Mouse (Mus musculus) intestine, postnatal 0 days (tissue): ENCODE results near the gene Pfdn2. TPM values are rescaled to one million over a fixed set of nuclear protein-coding genes. Genes with fewer than 3 reads are reported as not detected.

Experiments used
- ATAC-seq: fragments of 200-750 bp; cut with Nextera tagmentation; 2 replicates; pipeline ENCODE4 v1.8.0; 2017; ENCODE audit warnings: mild to moderate bottlenecking, moderate TSS enrichment, moderate library complexity
- H3K27ac ChIP-seq: fragments of 300-500 bp; sonication (generic); 2 replicates; pipeline ENCODE4 v1.5.1; 2014; ENCODE audit warnings: mild to moderate bottlenecking, low read depth, low read length, moderate library complexity
- H3K27me3 ChIP-seq: fragments of 300-500 bp; sonication (generic); replicated peaks from 2 replicates; pipeline ENCODE4 v1.6.1; 2014; ENCODE audit warnings: low read length, mixed read lengths; ENCODE audit not compliant: control insufficient read depth, insufficient read depth
- H3K36me3 ChIP-seq: fragments of 300-500 bp; sonication (generic); 2 replicates; pipeline ENCODE4 v1.6.1; 2014; ENCODE audit warnings: mild to moderate bottlenecking, moderate library complexity; ENCODE audit not compliant: control insufficient read depth, insufficient read depth
- H3K4me1 ChIP-seq: fragments of 300-500 bp; sonication (generic); replicated peaks from 2 replicates; pipeline ENCODE4 v1.6.1; 2014; ENCODE audit warnings: antibody characterized with exemption, low read length, mixed read lengths; ENCODE audit not compliant: control insufficient read depth, insufficient read depth
- H3K4me2 ChIP-seq: fragments of 300-500 bp; sonication (generic); replicated peaks from 2 replicates; pipeline ENCODE4 v1.6.1; 2014; ENCODE audit warnings: low read depth, mild to moderate bottlenecking, moderate library complexity
- H3K4me3 ChIP-seq: fragments of 300-500 bp; sonication (generic); 2 replicates; pipeline ENCODE4 v1.5.1; 2014; ENCODE audit warnings: low read depth, low read length
- H3K9ac ChIP-seq: fragments of 300-500 bp; sonication (generic); 2 replicates; pipeline ENCODE4 v1.6.1; 2014; ENCODE audit warnings: mild to moderate bottlenecking, low read depth, low read length
- H3K9me3 ChIP-seq: fragments of 300-500 bp; sonication (generic); 2 replicates; pipeline ENCODE4 v1.6.1; 2016; ENCODE audit warnings: mixed run types; ENCODE audit not compliant: control insufficient read depth
- CTCF ChIP-seq: sonication (generic); IDR thresholded peaks from 2 replicates; pipeline ENCODE4 v1.5.1; 2016; ENCODE audit warnings: low read depth, mild to moderate bottlenecking, control low read depth, antibody characterized with exemption, moderate library complexity
- WGBS: fragments of 180-500 bp; shearing (Covaris S2); extraction: QIAGEN DNeasy Blood & Tissue Kit; methylation state at CpG from one replicate; pipeline ENCODE4 v1.1.7; 2014; 5-methylcytosine and 5-hydroxymethylcytosine counted together
- polyA plus RNA-seq: library from polyadenylated mRNA; unstranded; fragments of >200 nt; fragmentation: Nextera tagmentation; extraction: Ambion mirVana; gene quantifications from 2 replicates; pipeline ENCODE4 v1.2.1, GENCODE M21; 2015

Pfdn2 gene
- polyA plus RNA-seq, 1 experiment from 2014 or later, result 69.5 TPM

GRCm38 (mm10) chr1:171360253-171360652 lies 14.8 kb downstream of the Pfdn2 start:
- WGBS, result 14% methylated on average over 26 of the region's 26 CpGs
- peaks cover 6% of the 10 kb centered on the region; the same call in 1 of the 2 replicates for H3K4me1 ChIP-seq
- peak overlapping the region; percentile 79 for H3K4me2 ChIP-seq
- H3K27ac ChIP-seq, result no peak overlapping the region
- no peaks in the 10 kb centered on the region for H3K9me3 ChIP-seq
- H3K9ac ChIP-seq, result peak overlapping the region; percentile 31; the same call in 1 of the 2 replicates
- no peak for TF ChIP-seq CTCF
- H3K4me3 ChIP-seq, result peak overlapping the region; percentile 54
- peaks cover 19% of the 10 kb centered on the region for H3K36me3 ChIP-seq
- peak; percentile 32; the same call in 1 of the 2 replicates for ATAC-seq
- no peaks in the 10 kb centered on the region for H3K27me3 ChIP-seq

GRCm38 (mm10) chr1:171360656-171361055 lies 15.2 kb downstream of the Pfdn2 start, which contains the start of gene Klhdc9:
Gene Klhdc9 (minus strand): TSS chr1:171360798.
- peak; percentile 93 for ATAC-seq
- no peaks in the 10 kb centered on the region for H3K9me3 ChIP-seq
- H3K36me3 ChIP-seq, result peaks cover 19% of the 10 kb centered on the region
- peak within 1 kb of the TSS; percentile 54 for H3K4me3 ChIP-seq
- H3K9ac ChIP-seq, result peak within 1 kb of the TSS; percentile 45; the same call in 1 of the 2 replicates
- no peak for TF ChIP-seq CTCF
- H3K4me2 ChIP-seq, result peak within 1 kb of the TSS; percentile 79
- H3K4me1 ChIP-seq, result peaks cover 6% of the 10 kb centered on the region; the same call in 1 of the 2 replicates
- H3K27ac ChIP-seq, result peak within 1 kb of the TSS; percentile 50; the same call in 1 of the 2 replicates
- no peaks in the 10 kb centered on the region for H3K27me3 ChIP-seq
- WGBS, result 3% methylated on average over 21 of the region's 21 CpGs

GRCm38 (mm10) chr1:171361106-171362103 lies 15.9 kb downstream of the Pfdn2 start:
- H3K9me3 ChIP-seq, result no peaks in the 10 kb centered on the region
- peak; percentile 76 for ATAC-seq
- H3K27me3 ChIP-seq, result no peaks in the 10 kb centered on the region
- peaks cover 6% of the 10 kb centered on the region; the same call in 1 of the 2 replicates for H3K4me1 ChIP-seq
- peak overlapping the region; percentile 45; the same call in 1 of the 2 replicates for H3K9ac ChIP-seq
- peak overlapping the region; percentile 79 for H3K4me2 ChIP-seq
- TF ChIP-seq CTCF, result peak; percentile 97
- H3K4me3 ChIP-seq, result peak overlapping the region; percentile 54
- WGBS, result 30% methylated on average over 16 of the region's 16 CpGs
- H3K36me3 ChIP-seq, result peaks cover 18% of the 10 kb centered on the region
- peak overlapping the region; percentile 50; the same call in 1 of the 2 replicates for H3K27ac ChIP-seq

GRCm38 (mm10) chr1:171365934-171366333 lies 20.5 kb downstream of the Pfdn2 start:
- no peaks in the 10 kb centered on the region for H3K9me3 ChIP-seq
- no peak overlapping the region for H3K9ac ChIP-seq
- whole genome bisulfite sequencing, result 49% methylated on average over 7 of the region's 7 CpGs
- TF ChIP-seq CTCF, result no peak
- no peak for ATAC-seq
- H3K4me1 ChIP-seq, result no peaks in the 10 kb centered on the region
- H3K27me3 ChIP-seq, result no peaks in the 10 kb centered on the region
- no peak overlapping the region for H3K4me3 ChIP-seq
- no peaks in the 10 kb centered on the region for H3K36me3 ChIP-seq
- no peak overlapping the region for H3K27ac ChIP-seq
- H3K4me2 ChIP-seq, result no peak overlapping the region

- 22% methylated on average over 19 of the region's 20 CpGs for WGBS
- no peaks in the 10 kb centered on the region for H3K9me3 ChIP-seq
- TF ChIP-seq CTCF, result no peak
- ATAC-seq, result peak; percentile 72
- no peaks in the 10 kb centered on the region for H3K4me1 ChIP-seq
- H3K27ac ChIP-seq, result no peak within 1 kb of the TSS
- peak within 1 kb of the TSS; percentile 55 for H3K4me2 ChIP-seq
- H3K36me3 ChIP-seq, result no peaks in the 10 kb centered on the region
- H3K27me3 ChIP-seq, result no peaks in the 10 kb centered on the region
- H3K4me3 ChIP-seq, result no peak within 1 kb of the TSS
- H3K9ac ChIP-seq, result no peak within 1 kb of the TSS
Measured at GRCm38 (mm10) chr1:171369845-171370556, 24.5 kb downstream of the Pfdn2 start, which contains the start of gene Nectin4. Gene Nectin4 (plus strand): TSS chr1:171370099.
